Mouse (Mus musculus) common myeloid progenitor, adult 5-6 weeks (primary cell): ENCODE data around the gene Scd4. TPM values are rescaled to one million over a fixed set of nuclear protein-coding genes. Genes with fewer than 3 reads are reported as not detected.
"Not testable (repeated sequence)": the region's sequence is repeated elsewhere in the genome, so short reads cannot be mapped to it uniquely, and the experiment has no call there.

Experiments used
- ATAC-seq: replicated peaks from 2 replicates; pipeline ENCODE4 v1.8.0; 2016; ENCODE audit warnings: low read depth, mild to moderate bottlenecking, moderate TSS enrichment, inconsistent platforms; ENCODE audit not compliant: poor library complexity, severe bottlenecking
- total RNA-seq: library from RNA; stranded (forward); fragments of 200-1000, 187-1606 nt; gene quantifications from 2 replicates; pipeline ENCODE4 v1.2.3, GENCODE M21; 2017

The Scd4 gene
- total RNA-seq, 1 experiment from 2014 or later = 0.14 TPM

DNA sequence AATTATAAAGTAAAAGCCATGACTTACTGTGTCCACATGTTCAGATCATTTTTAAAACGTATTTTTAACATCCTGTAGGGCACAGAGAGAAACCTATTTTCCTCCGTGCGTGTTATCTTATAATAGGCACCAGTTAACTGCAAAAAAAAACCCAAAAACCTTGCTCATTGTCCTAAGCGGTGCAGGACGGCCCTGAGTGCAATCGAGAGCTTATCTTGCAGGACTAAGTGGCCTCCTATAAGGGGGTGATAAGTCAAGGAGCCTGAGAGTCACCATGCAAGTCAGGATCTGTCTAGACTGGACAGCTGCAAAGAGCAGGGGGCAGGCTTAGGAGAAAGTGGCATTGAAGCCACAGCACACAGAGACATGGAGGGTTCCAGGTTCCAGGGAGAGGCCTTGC is 33.0 kb upstream of the Scd4 start:
- ATAC-seq = no peak

DNA sequence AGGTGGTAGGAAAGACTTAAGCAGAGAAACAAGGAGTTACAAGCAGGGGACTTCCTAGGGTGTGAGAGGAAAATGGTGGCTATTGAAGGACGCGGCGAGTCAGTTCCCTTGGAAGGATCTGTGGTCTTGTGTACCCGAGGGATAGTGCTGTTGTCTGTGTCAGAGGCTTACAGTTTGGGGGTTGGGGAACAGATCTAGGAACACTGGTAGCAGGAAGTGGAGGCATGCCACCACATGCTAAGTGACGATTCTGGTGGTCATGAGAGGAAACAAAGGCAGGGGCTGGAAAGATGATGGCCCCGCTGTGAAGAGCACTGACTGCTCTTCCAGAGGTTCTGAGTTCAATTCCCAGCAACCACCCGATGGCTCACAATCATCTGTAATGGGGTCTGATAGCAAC is 32.4 kb upstream of the Scd4 start:
- ATAC-seq = no peak

DNA sequence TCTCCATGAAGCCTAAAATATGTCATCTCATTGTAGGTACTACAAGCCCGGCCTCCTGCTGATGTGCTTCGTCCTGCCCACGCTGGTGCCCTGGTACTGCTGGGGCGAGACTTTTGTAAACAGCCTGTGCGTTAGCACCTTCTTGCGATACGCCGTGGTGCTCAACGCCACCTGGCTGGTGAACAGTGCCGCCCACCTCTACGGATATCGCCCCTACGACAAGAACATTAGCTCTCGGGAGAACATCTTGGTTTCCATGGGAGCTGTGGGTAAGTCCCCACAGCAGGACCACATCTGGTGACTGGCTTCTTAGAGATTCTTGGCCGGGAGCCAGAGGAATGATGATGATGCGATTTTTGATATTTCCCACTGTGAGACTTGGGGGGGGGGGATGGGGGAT is 31.7 kb upstream of the Scd4 start:
- ATAC-seq = no peak

DNA sequence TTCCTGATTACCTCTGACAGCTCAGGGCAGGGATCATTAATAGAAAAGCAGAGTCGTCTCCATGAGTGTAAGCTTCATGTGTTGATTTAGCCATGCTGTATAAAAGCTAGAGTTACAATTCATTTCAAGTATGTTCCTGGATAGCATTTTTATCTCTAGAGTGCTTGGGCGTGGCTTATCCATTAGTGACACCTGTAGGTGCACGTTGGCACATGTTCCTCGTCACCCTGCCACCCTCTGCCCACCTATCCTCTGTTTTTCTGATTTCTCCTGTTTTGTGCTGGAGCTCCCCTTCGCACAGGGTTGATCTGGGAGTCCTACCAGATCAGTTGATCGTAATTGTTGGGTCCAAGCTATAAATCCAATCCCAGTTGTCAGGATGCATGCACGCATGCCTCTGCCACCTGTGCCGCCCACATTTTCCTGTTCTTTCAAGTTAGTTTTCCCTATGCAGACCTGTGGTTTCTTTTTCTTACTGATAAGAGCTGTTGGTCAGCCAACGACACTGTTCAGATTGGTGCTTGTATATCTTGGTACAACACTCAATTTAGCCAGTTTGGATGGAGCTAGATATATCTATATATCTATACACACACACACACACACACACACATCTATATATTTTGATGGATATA is 31.1 kb upstream of the Scd4 start:
- ATAC-seq = no peak

DNA sequence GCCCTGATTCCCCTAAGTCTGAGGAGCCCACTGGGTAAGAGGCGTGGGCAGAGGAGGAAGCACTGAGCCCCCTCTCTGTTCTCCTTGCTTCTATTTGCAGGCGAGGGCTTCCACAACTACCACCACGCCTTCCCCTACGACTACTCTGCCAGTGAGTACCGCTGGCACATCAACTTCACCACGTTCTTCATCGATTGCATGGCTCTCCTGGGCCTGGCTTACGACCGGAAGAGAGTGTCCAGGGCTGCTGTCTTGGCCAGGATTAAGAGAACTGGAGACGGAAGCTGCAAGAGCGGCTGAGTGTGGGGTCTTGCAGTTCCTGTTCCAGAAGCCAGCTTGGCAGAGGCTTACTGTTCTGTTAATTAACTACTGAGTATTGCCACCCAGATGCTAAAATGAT is 30.0 kb upstream of the Scd4 start:
- no peak for ATAC-seq

DNA sequence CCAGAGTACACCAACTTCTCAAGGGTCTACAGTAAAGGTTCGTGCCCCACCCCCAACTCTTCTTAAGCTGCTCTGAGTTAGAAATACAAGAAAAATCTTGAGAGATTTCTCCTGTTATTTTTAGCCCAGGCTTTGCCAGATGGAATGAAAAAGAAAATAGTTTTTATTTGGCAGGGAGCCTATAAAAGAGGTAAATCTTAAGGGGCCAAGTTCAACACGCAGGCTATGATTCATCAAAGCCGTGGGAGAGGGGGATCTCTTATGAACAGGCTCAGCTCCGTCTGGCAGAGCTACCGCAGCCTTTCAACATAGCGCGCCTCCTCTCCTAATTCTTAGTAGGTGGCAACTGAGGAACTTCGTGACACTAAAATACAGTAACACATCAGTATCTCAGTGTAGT is 29.4 kb upstream of the Scd4 start:
- no peak for ATAC-seq

DNA sequence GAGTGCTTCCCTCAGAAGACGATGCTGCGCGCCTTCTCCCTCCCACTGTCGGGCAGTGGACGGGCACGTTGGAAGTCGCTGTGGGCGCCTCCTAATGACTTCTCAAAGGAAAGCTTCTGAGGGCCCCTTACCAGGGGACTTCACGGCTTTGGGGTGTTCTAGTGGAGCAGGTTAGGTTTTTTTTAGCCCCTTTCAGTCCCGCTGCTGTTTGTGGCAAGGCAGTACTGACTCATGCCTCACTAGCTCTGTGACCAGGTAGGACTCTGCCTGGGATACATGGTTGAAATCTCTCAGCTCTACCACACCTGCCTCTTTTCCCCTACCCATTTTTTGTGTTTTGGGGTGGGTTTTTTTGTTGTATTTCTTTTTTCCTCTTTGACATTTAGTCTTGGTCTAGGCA is 28.5 kb upstream of the Scd4 start:
- ATAC-seq = no peak

DNA sequence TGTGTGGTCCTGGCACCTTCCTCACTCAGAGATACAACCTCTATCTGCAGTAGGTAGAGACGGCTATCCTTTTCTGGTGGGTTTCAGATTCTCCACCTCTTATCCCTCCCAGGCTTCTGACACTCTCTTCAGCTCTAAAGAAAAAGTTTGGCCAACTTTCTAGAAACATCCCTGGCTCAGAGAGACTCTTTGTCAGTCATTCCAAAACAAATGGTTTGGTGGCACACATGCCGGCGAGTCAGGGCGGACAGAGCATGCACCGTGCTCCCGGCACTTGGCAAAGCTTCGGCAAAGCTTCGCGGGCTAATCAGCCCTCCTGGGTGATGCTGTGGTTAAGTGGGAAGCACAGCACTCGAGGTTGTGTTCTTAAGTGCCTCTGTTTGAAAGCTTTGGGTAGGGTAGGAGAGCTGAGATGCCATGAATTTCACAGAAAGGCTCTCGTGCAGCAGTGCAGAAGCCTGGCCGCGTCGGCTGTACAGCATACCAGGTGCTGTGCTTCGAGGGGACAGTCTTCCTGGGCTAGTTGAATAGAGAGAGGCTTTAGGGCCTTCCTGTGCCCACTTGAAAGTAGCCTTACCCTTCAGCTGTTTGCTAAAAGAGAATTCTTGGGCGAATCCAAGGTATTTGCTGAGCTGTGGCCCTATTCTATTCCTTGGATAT is 27.9 kb upstream of the Scd4 start:
- no peak for ATAC-seq

DNA sequence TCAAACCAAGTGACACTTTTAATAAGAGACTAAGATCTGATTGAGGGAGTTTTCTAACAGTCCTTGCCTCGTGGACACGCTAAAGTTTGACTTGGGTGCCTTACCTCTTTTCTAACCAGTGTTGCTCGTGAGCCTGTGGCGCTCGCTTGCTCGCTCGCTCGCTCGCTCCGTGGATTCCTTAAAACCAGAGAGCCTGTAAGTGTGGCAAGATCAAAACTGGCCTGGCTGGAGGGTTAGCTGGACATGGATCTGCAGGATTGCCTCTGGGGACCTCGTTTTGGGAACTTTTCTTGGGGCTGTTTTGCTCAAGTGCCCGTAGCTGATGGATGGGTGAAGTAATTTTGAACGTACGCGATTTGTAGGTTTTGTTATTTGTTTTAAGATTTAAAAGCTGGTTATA is 27.2 kb upstream of the Scd4 start:
- ATAC-seq = no peak

DNA sequence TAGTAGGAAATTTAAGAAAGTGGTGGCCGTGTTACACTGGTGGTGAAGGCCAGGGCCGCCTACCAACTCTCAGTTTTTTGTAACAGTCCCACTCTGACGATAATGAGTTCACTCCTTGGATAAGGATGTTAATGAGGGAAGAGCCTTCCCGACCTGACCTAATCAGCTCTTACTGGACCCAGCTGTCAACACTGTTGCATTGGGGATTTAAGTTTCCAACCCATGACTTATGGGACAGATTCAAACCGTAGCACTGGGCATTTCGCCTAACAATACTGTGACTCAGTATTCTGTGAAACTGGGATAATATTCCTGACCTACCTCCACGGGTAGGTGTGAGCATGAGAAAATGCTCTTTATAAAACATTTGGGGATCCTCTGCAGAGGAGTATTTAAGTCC is 26.7 kb upstream of the Scd4 start:
- no peak for ATAC-seq

DNA sequence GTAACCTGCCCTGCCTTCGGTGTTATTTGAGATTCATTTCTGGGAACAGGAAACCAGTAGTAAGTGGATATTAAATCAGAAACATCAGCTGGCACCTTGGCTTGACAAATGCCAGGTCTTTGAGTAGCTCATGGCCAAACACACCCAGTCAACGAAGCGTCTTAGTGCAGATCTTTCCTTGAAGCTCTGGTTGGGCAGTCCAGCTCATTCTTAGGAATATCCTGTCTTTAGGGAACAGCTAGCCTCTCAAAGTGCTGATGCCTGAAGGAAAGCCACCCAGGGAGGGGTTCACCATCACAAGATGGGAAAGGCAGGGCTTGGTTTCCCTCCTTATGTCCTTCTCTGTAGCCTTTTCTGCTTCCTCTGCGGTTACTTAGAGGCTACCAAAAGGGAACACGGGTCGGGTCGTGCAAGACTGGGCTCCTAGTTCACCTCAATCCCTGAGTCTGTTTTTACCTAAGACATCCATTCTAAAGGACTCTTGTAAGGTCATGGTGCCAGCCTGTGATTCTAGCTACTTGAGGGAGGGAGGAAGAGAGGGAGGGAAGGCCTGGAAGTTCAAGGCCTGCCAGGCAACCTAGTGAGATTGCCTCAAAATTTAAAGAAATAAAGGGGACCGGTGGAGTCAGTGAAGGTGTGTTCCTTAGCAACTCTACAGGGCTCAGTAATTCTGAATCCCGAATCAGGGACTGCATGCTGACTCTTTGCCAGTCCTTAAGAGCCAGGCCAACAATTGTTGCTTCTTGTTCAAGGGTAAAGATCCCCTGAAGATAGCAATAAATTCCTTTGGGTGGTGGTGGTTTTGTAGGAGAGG is 25.6 kb upstream of the Scd4 start:
- ATAC-seq = no peak

DNA sequence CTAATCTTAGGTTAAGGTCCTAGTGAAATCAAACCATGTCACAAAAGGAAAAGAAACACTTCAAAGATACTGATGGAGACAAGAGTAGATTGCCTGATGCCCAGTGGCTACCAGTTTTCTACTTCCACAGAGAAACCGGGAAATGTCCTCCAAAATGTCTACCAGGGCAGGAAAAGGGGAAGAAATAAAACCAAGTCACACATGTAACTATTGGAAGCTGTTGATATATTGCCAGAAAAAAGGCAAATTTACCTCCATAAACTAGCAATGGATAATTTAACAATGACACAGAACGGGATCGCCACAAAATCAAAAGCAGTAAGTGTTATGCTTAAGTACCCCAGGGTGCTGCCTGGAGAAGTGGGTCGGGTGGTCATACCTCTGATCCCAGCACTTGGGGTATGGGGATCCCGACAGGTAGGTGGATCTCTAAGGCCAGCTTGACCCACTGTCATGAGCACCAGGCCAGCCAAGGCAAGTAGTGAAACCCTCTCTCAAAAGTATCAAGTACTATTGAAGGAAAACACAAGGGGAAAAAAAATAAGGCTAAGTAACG is 24.9 kb upstream of the Scd4 start:
- ATAC-seq = no peak

DNA sequence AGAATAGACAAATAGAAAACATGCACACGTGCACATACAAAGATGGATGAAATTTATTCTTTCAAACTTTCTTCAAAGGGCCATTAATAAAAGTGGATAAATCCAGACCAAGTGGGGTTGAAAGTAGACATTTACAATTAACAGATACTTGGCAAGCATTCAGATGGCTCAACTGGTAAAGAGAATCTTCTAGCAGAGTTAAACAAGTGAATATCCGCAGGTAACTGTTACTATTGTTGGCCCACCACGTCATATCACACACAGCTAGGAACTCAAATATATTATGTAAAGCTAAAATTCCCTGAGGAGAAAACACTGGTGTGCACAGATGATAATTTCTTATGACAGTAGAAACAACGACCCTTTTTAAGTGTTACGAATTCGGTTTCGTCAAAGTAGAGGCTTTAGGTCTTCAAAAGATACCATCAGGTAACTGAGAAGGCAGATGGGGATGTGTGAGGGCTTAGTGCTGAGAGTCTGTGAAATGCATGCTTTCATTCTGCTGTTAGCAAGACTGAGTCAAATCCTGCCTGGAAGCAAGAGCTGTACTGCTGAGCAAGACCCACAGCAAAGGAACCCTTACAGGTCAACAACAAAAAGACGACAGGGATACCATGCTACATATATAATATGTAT is 24.2 kb upstream of the Scd4 start:
- ATAC-seq = no peak

DNA sequence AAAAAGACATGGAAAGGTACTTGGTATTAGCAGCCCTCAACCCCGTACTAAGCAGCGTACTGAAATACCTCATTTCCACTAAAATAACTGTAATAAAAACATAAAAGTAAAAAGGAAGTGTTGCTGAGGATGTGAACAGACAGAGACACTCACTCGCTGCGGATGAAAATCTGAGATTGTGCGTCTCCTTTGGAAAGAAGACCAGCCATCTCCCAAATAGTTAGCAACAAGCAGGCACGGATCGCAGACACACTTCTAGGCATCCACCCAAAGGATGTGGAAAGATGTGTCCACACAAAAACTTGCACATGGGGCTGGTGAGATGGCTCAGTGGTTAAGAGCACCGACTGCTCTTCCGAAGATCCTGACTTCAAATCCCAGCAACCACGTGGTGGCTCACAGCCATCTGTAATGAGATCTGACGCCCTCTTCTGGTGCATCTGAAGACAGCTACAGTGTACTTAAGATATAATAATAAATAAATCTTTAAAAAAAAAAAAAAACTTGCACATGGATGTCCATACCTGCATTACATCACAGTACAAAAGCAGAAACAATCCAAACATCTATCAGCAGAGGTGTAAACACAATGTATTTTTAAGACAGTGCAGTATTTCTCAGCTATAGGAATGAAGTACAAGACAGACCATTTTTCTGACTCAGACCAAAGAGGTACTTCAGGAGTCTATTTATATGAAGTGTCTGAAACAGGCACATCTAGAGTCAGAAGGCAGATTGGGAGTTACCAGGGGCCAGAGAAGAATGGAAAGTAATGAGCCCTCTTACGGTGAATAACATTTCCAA is 23.3 kb upstream of the Scd4 start:
- ATAC-seq = no peak

DNA sequence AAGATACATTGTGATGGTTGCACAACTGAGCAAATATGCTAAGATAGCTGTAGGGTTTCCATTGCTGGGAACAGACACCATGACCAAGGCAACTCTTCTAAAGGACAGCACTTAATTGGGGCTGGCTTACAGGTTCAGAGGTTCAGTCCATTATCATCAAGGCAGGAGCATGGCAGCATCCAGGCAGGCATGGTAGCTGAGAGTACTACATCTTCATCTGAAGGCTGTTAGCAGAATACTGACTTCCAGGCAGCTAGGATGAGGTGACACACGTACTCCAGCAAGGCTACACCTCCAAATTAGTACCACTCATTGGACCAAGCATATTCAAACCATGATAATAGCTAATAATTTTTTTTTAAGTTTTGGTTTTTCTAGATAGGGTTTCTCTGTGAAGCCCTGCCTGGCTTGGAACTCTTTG is 22.7 kb upstream of the Scd4 start:
- not testable (repeated sequence) for ATAC-seq

DNA sequence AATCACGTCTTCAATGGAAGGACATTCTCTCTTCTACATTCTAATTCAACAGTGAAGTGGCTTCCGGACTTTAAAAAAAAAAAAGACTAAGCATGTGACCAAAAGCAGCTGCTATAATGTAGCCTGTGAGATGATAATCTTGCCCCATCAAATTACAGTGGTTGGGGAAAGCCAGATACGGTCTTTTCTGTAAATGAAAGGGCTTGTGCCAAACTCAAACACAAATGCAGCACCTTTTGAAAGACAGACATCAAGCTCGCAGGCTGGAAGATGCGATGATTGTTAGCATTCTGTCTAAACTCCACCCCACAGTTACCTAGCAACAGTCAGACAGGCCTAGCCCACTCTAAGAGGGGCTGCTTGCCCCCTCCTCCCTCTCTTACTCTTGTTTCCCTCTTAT is 22.1 kb upstream of the Scd4 start:
- no peak for ATAC-seq

DNA sequence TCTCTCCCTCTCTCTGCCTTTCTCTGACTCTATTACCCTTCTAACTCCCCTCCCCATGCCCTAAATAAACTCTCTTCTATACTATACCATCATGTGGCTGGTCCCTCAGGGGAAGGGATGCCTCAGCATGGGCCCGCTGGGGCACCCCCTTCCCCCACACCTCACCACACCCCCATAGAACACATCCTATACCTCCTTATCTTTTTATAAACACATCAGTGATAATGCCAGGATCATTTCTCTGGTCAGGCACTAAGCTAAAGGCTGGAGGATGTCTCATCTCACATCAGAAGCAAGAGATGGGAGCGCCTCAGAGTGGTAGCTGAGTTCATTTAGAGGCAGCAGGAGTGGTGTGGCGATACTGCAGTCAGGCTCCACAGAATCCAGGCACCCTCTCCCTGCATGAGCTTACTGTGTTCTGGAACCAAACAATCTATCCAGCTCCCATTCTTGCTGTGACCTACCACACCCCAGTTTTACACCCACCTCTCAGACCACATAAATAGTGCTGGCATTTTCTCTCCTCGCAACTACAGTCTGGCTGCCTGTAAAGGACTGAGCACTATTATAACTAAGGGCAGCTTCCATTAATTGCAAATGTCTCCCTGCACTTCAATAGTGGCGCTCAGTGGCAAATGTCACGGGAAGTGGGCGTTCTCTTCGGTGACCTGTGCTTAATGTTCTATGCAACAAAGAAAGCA is 21.4 kb upstream of the Scd4 start:
- no peak for ATAC-seq

DNA sequence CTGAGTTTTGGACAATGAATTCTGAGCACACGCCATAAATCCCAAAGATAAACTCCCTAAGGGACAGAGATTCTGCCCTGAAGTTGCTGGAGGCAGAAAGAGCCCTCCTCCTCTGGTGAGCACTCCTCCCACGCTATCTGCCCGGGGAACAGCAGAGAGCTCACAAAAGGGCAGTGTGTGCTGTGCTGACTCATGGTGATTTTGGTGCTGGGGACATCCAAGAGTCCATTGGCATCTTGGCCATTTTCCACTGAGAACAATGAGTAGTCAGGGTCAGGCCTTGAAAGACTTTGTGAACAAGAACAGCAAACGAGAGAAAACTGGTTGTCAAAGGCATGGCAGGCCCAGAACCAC is 20.9 kb upstream of the Scd4 start:
- no peak for ATAC-seq

DNA sequence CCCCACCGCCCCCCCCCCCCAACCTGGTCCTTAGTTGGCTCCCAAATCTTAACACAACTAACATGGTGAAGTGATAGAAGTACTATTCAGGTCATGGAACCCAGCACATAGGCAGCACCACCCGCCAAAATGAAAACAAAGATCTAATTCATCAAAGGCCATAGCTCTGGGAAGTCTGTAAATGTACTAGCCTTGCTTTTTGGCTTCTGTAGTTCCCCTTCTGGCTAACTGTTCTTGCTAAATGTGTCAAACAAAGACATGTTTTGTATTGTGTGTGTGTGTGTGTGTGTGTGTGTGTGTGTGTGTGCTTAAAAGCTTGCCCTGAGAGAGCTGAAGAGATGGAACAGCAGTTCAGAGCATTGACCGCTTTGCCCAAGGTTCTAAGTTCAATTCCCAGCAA is 19.8 kb upstream of the Scd4 start:
- ATAC-seq = no peak
